Mouse (Mus musculus): ENCODE results near the gene Clybl. TPM values are rescaled to one million over a fixed set of nuclear protein-coding genes. Genes with fewer than 3 reads are reported as not detected.

Gene Clybl
- total and polyA plus RNA-seq, 3 experiments: 13.4 to 36.6 TPM; not detected in 1

DNA sequence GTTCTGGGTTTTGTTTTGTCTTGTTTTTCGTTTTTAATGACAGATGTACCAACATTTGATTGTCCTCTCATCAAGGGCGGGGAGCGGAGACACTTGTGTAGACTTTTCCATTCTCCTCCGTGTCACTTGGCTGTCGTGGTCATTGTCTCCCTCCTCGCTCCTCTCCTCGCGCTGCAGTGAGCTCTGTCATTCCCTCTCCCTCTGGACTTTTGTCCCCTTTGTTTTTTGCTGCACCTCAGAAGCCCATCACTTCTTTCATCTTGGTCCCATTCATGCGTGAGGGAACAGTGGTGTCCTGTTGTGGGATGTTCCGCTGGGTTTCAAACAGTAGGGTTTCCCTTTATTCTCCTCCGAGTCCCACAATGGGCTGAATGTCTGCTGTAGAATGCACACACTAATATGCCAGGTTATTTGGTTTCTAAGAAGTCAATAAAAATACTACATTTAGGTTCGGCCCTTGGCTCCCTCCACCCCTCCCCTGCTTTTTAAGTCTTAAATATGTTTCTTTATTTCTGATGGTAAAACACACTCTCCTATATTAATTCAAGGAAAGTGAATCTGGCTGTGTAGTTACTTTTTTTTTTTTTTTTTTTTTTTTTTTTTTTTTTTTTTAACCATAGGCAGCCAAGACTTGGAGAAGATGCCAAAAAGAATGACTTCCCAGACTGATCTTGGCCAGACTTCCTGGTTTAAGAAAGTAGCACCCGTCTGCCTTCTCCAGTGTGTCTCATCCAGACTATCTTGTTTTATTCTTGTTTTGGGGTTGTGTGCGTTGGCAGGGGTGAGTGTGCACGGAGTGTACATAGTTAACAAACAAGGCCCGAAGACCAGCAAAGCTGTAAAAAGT lies 98.2 kb downstream of the Clybl start:
- Histone ChIP-seq H3K27me3 (ENCODE audit: control insufficient read depth in 1 of 2, insufficient read depth in 2 of 2, low read length in 2 of 2) (no peaks in the 10 kb centered on the region), H3K9me3 (replicated peaks; ENCODE audit: insufficient read depth, low read length) (no peaks in the 10 kb centered on the region), H3K79me2 (ENCODE audit: control insufficient read depth, insufficient read depth, low read length, poor library complexity) (no peaks in the 10 kb centered on the region), H3K36me3 (ENCODE audit: control insufficient read depth in 1 of 2, insufficient read depth in 2 of 2, low read length in 2 of 2) (peaks cover 0 to 11% of the 10 kb centered on the region in 2 experiments; a peak in 2 of 4 replicates), H3K27ac (ENCODE audit: control insufficient read depth, low read depth, low read length) (no peak overlapping the region), H3K9ac (ENCODE audit: control insufficient read depth, low read depth, low read length, poor library complexity, severe bottlenecking) (no peak overlapping the region), H3K4me3 (ENCODE audit: control insufficient read depth in 1 of 2, insufficient read depth in 1 of 2, low read depth in 2 of 2, low read length in 2 of 2) (no peak overlapping the region), H3K4me1 (ENCODE audit: control insufficient read depth in 1 of 2, insufficient read depth in 2 of 2, low read length in 2 of 2) (peaks cover 3 to 10% of the 10 kb centered on the region in 2 experiments; a peak in 3 of 4 replicates)
- no peak for DNase-seq (ENCODE audit: low read depth, low spot score)
- TF ChIP-seq NELFE (IDR thresholded peaks at IDR 0.05; ENCODE audit: low read depth, low read length): no peak
- TF ChIP-seq ZNF384 (IDR thresholded peaks at IDR 0.05; ENCODE audit: low read depth, low read length): peak; percentile 61

DNA sequence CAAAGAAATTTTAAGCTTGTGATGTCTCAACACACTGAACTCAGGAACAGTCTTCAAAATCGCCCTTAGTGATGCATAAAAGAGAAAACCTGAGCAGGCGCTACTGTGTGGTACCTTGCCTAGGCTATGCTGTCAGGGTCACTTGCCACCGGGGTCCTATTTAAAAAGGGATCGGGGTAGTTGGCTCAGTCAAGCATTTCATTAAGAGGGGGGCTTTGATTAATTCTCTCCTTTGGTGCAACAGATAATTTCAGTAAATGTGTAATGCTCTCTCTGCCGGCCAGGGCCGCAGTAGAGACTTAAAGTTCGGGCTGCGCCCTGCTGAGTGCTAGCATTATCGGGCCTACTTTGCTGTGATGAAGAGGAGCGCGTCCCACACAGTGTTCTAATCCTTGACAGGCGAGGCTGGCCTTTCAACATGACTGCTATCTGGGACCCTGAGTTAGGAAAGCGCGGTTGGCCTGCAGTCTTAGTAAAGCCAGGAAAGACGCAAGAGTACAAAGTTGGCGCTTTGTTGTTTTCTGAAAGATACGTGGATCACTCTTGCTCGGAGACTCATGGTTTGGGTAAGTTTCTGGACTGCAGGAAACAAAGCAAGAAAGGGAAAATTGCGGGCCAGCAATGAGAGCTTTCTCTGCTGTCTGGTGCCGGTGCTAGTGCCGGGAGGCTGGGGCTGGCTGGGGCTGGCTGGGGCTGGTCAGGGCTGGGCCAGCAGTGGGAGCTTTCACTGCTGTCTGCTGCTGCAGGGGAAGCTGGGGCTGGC lies 99.0 kb downstream of the Clybl start:
- peaks cover 3 to 10% of the 10 kb centered on the region in 2 experiments; a peak in 3 of 4 replicates for H3K4me1 ChIP-seq (ENCODE audit: control insufficient read depth in 1 of 2, insufficient read depth in 2 of 2, low read length in 2 of 2)

DNA sequence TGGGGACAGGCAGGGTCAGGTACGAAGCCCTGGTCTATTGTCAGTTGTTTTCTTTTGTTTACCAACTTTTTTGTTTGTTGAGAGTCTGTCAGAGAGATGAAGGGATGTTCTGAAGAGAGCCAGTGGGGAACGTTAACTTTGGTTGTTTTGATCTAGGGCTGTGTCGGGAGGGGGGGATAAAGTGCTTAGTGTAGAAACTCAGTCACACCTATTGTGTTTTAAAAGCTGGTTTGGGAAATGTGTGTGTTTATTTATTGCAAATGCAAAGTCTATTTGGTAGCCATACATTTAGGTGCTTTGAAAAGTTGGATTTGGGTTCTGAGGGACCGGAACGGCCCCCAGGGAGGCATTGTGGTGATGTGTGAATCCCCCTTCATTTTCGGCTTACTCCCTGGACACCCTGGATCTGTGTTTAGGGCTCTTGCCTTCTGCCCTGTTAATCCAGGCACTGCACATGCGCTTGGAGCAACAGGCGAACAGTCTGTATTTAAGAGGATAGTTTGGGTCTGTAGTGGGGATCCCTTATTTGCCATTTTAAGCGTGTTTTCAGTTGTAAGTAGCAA lies 99.6 kb downstream of the Clybl start:
- TF ChIP-seq TAL1 (IDR thresholded peaks at IDR 0.05; ENCODE audit: low read length) (no peak), ELF1 (IDR thresholded peaks at IDR 0.05; ENCODE audit: low read depth, low read length) (no peak), USF1 (IDR thresholded peaks at IDR 0.05; ENCODE audit: low read depth, low read length) (no peak), MAX (IDR thresholded peaks at IDR 0.05; ENCODE audit: low read length) (no peak), GATA1 (IDR thresholded peaks at IDR 0.05; ENCODE audit: low read depth, low read length) (no peak), KAT2A (conservative IDR thresholded peaks at IDR 0.05; ENCODE audit: low read depth, low read length) (no peak), NRF1 (IDR thresholded peaks at IDR 0.05; ENCODE audit: insufficient read depth, low read depth, low read length, poor library complexity, severe bottlenecking) (no peak)
- H3K27me3 ChIP-seq (ENCODE audit: control insufficient read depth in 1 of 2, insufficient read depth in 2 of 2, low read length in 2 of 2): no peaks in the 10 kb centered on the region

More for the DNA sequence above, 99.0 kb downstream of the Clybl start:
- no peaks in the 10 kb centered on the region for H3K27me3 ChIP-seq (ENCODE audit: control insufficient read depth in 1 of 2, insufficient read depth in 2 of 2, low read length in 2 of 2)
- H3K4me3 ChIP-seq (ENCODE audit: control insufficient read depth in 1 of 2, insufficient read depth in 1 of 2, low read depth in 2 of 2, low read length in 2 of 2): no peak overlapping the region
- no peak overlapping the region for H3K27ac ChIP-seq (ENCODE audit: control insufficient read depth, low read depth, low read length)
- H3K9ac ChIP-seq (ENCODE audit: control insufficient read depth, low read depth, low read length, poor library complexity, severe bottlenecking): no peak overlapping the region
- H3K79me2 ChIP-seq (ENCODE audit: control insufficient read depth, insufficient read depth, low read length, poor library complexity): no peaks in the 10 kb centered on the region
- H3K36me3 ChIP-seq (ENCODE audit: control insufficient read depth in 1 of 2, insufficient read depth in 2 of 2, low read length in 2 of 2): peaks cover 0 to 11% of the 10 kb centered on the region in 2 experiments; a peak in 2 of 4 replicates
- TF ChIP-seq JUND (IDR thresholded peaks at IDR 0.05; ENCODE audit: low read depth, low read length): no peak
- no peak for TF ChIP-seq ZC3H11A (IDR thresholded peaks at IDR 0.05; ENCODE audit: low read depth, low read length)
- no peak for TF ChIP-seq POLR2A (IDR thresholded peaks at IDR 0.05; ENCODE audit: control insufficient read depth in 1 of 2, insufficient read depth in 1 of 2, low read depth in 1 of 2, low read length in 2 of 2, poor library complexity in 1 of 2)
- no peak for TF ChIP-seq EP300 (IDR thresholded peaks at IDR 0.05; ENCODE audit: low read depth in 1 of 2, low read length in 2 of 2)
- TF ChIP-seq TBP (IDR thresholded peaks at IDR 0.05; ENCODE audit: low read depth, low read length): no peak
- TF ChIP-seq ZMIZ1 (IDR thresholded peaks at IDR 0.05; ENCODE audit: low read depth, low read length): no peak
- no peak for TF ChIP-seq POLR2AphosphoS2 (IDR thresholded peaks at IDR 0.05; ENCODE audit: low read length)
- no peak for TF ChIP-seq TAL1 (IDR thresholded peaks at IDR 0.05; ENCODE audit: low read length)
- TF ChIP-seq E2F4 (IDR thresholded peaks at IDR 0.05; ENCODE audit: borderline replicate concordance, low read depth, low read length): no peak
- TF ChIP-seq HCFC1 (IDR thresholded peaks at IDR 0.05; ENCODE audit: low read depth, low read length): no peak
- TF ChIP-seq MXI1 (IDR thresholded peaks at IDR 0.05; ENCODE audit: low read depth, low read length): no peak
- no peak for TF ChIP-seq NRF1 (IDR thresholded peaks at IDR 0.05; ENCODE audit: insufficient read depth, low read depth, low read length, poor library complexity, severe bottlenecking)
- TF ChIP-seq CTCF (IDR thresholded peaks at IDR 0.05 in 2 of 3, conservative IDR thresholded peaks at IDR 0.05 in 1 of 3; ENCODE audit: control insufficient read depth in 1 of 3, insufficient read depth in 1 of 3, low read depth in 2 of 3, low read length in 3 of 3, poor library complexity in 1 of 3, severe bottlenecking in 1 of 3): no peak
- H3K9me3 ChIP-seq (replicated peaks; ENCODE audit: insufficient read depth, low read length): no peaks in the 10 kb centered on the region
- no peak for DNase-seq (ENCODE audit: low read depth, low spot score)

More for the DNA sequence above, 99.6 kb downstream of the Clybl start:
- no peak overlapping the region for H3K4me3 ChIP-seq (ENCODE audit: control insufficient read depth in 1 of 2, insufficient read depth in 1 of 2, low read depth in 2 of 2, low read length in 2 of 2)
- H3K9me3 ChIP-seq (replicated peaks; ENCODE audit: insufficient read depth, low read length): no peaks in the 10 kb centered on the region
- no peaks in the 10 kb centered on the region for H3K79me2 ChIP-seq (ENCODE audit: control insufficient read depth, insufficient read depth, low read length, poor library complexity)
- H3K9ac ChIP-seq (ENCODE audit: control insufficient read depth, low read depth, low read length, poor library complexity, severe bottlenecking): no peak overlapping the region
- DNase-seq (ENCODE audit: low read depth, low spot score): no peak
- no peak overlapping the region for H3K27ac ChIP-seq (ENCODE audit: control insufficient read depth, low read depth, low read length)
- H3K36me3 ChIP-seq (ENCODE audit: control insufficient read depth in 1 of 2, insufficient read depth in 2 of 2, low read length in 2 of 2): peaks cover 0 to 11% of the 10 kb centered on the region in 2 experiments; a peak in 2 of 4 replicates
- H3K4me1 ChIP-seq (ENCODE audit: control insufficient read depth in 1 of 2, insufficient read depth in 2 of 2, low read length in 2 of 2): peaks cover 3 to 10% of the 10 kb centered on the region in 2 experiments; a peak in 3 of 4 replicates
